Mouse (Mus musculus): ENCODE results near the gene Dab1. TPM values are rescaled to one million over a fixed set of nuclear protein-coding genes. Genes with fewer than 3 reads are reported as not detected.

Gene Dab1
- 195 and 214 TPM in 2 replicates for polyA plus RNA-seq (2015; fragmentation: Nextera tagmentation; extraction: Ambion mirVana)

DNA sequence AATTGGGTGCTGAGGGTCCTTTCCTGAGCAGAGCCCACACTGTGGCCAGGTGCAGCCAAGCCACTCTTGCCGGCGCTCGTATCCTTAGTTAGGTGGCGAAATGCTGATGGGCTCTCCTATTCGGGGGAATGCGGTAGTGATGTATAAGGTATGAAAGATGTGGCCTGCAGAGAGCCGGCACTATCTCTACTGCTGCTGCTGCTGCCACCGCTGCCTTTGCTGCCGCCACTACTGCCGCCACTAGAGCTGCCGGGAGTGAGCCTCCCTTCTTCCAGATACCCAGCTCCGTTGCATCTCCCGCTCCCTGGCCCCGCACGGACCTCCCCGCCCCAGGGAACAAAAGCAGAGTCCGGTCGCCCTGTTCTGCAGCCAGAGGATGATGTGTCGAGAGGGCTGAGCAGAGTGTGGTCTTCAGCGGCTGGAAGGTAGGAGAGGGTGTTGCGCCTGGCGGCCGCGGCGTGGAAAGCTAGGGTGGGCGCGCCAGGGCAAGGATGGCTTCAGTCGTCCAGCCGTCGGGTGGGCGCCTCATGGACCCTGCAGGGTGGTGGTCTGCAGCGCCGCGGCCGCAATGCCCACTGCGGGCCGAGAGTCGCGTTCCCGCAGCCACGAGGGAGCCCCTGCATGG is at the start of gene Dab1:
TSS of gene Dab1 (plus strand) at position 39 of the 625 bp plus-strand sequence.
- peak within 1 kb of the TSS; percentile 29 for H3K27ac ChIP-seq (ENCODE audit: low read length)
- peaks cover 18% of the 10 kb centered on the region for H3K27me3 ChIP-seq (replicated peaks; ENCODE audit: control insufficient read depth, insufficient read depth, low read length)
- peak within 1 kb of the TSS; percentile 56 for H3K4me3 ChIP-seq (replicated peaks; ENCODE audit: low read length)
- H3K9me3 ChIP-seq (ENCODE audit: control insufficient read depth, low read length), result no peaks in the 10 kb centered on the region
- H3K4me1 ChIP-seq (replicated peaks; ENCODE audit: control insufficient read depth, insufficient read depth, low read length), result peaks cover 9% of the 10 kb centered on the region
- WGBS, result under 1% methylated on average over 41 of the region's 41 CpGs
- peak; percentile 73 for ATAC-seq
- H3K9ac ChIP-seq (replicated peaks; ENCODE audit: low read depth, low read length), result peak within 1 kb of the TSS; percentile 62
- H3K4me2 ChIP-seq (ENCODE audit: low read length), result peak within 1 kb of the TSS; percentile 55
- H3K36me3 ChIP-seq (ENCODE audit: control insufficient read depth, insufficient read depth), result no peaks in the 10 kb centered on the region

DNA sequence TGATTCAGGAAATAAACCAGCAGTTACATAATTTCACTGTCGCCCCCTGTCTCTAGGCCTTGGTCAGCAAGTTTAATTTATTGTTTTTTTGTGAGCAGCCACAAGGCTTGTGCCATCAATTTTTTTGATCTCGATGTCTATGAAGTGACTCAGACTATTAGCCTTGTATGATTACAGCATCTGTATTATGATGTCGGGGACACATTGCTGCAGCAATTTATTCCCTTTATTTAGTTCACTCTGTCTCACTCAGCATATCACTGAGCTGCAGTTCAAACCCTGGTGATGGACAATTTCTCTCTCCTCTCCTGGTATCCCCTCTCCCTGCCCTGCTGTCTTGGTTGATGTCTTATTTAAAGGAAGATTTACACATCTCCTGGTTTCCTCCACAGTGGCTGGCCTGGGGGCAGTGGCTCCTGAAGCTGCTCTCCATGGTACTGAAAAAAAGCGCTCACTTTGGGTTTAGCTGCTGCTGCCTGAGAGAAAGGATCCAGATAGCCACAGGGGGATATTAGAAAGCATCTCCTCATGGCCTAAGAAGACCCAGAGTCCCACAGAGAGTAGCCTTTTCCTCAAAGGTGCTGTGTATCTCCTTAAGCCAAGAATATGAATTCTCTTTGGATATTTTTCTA is 47.3 kb upstream of the Dab1 start:
- no peak overlapping the region for H3K9ac ChIP-seq (replicated peaks; ENCODE audit: low read depth, low read length)
- no peak overlapping the region for H3K27ac ChIP-seq (ENCODE audit: low read length)
- no peak overlapping the region for H3K4me2 ChIP-seq (ENCODE audit: low read length)
- peaks cover 3% of the 10 kb centered on the region for H3K4me1 ChIP-seq (replicated peaks; ENCODE audit: control insufficient read depth, insufficient read depth, low read length)
- H3K27me3 ChIP-seq (replicated peaks; ENCODE audit: control insufficient read depth, insufficient read depth, low read length), result no peaks in the 10 kb centered on the region
- ATAC-seq, result no peak
- no peaks in the 10 kb centered on the region for H3K36me3 ChIP-seq (ENCODE audit: control insufficient read depth, insufficient read depth)
- H3K9me3 ChIP-seq (ENCODE audit: control insufficient read depth, low read length), result no peaks in the 10 kb centered on the region
- WGBS, result 66% methylated on average over 4 of the region's 4 CpGs
- H3K4me3 ChIP-seq (replicated peaks; ENCODE audit: low read length), result no peak overlapping the region

DNA sequence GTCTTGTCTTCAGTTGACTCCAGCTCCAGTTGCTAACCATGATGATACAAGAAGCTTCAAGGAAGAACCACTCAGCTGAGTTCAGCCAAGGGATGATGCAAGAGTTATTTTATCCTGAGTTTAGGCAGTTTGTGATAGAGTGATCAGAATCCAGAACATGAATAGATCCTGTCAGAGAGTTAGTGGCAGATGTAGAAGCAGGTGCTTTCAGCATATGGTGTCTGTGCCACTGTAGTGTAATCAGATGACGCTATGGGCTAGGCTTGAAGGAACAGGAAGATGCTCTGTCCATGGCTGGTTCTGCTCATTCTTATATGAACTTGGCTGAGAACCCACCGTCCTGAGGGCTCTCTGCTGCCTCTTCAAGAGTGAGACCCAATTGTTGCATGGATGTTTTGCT is 43.6 kb upstream of the Dab1 start:
- 82% methylated on average over 2 of the region's 2 CpGs for WGBS
- Histone ChIP-seq H3K4me3 (replicated peaks; ENCODE audit: low read length) (no peak overlapping the region), H3K4me2 (ENCODE audit: low read length) (no peak overlapping the region), H3K9me3 (ENCODE audit: control insufficient read depth, low read length) (no peaks in the 10 kb centered on the region), H3K27me3 (replicated peaks; ENCODE audit: control insufficient read depth, insufficient read depth, low read length) (no peaks in the 10 kb centered on the region), H3K4me1 (replicated peaks; ENCODE audit: control insufficient read depth, insufficient read depth, low read length) (peaks cover 10% of the 10 kb centered on the region), H3K27ac (ENCODE audit: low read length) (0 out of 2 replicates have a peak overlapping the region, but pooled peaks have one; percentile 19), H3K36me3 (ENCODE audit: control insufficient read depth, insufficient read depth) (no peaks in the 10 kb centered on the region), H3K9ac (replicated peaks; ENCODE audit: low read depth, low read length) (no peak overlapping the region)
- ATAC-seq, result no peak

DNA sequence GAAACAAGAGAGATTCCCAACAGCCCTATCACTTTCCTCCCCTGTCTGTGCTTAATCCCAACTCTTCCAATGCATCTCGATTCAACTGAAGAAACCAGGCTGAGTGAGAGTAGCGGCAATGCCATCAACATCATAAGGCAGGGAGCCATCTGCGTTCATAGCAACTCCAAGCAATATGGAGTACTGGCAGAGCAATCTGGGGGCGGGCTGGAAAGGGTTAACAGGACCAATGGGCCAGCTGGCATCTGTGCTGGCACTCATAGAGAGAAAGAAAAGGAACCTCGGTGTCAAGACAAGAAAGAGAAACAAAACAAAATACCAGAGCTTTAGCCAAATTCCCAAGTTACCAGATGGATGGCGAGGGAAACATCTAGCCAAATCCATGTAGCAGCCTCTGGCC is 42.9 kb upstream of the Dab1 start:
- H3K9me3 ChIP-seq (ENCODE audit: control insufficient read depth, low read length), result no peaks in the 10 kb centered on the region
- no peaks in the 10 kb centered on the region for H3K27me3 ChIP-seq (replicated peaks; ENCODE audit: control insufficient read depth, insufficient read depth, low read length)
- no peak overlapping the region for H3K4me3 ChIP-seq (replicated peaks; ENCODE audit: low read length)
- ATAC-seq, result peak; percentile 71
- no peak overlapping the region for H3K9ac ChIP-seq (replicated peaks; ENCODE audit: low read depth, low read length)
- H3K27ac ChIP-seq (ENCODE audit: low read length), result peak overlapping the region; percentile 80
- H3K36me3 ChIP-seq (ENCODE audit: control insufficient read depth, insufficient read depth), result no peaks in the 10 kb centered on the region
- no peak overlapping the region for H3K4me2 ChIP-seq (ENCODE audit: low read length)
- peaks cover 10% of the 10 kb centered on the region for H3K4me1 ChIP-seq (replicated peaks; ENCODE audit: control insufficient read depth, insufficient read depth, low read length)
- WGBS, result 54% methylated on average over 6 of the region's 6 CpGs

DNA sequence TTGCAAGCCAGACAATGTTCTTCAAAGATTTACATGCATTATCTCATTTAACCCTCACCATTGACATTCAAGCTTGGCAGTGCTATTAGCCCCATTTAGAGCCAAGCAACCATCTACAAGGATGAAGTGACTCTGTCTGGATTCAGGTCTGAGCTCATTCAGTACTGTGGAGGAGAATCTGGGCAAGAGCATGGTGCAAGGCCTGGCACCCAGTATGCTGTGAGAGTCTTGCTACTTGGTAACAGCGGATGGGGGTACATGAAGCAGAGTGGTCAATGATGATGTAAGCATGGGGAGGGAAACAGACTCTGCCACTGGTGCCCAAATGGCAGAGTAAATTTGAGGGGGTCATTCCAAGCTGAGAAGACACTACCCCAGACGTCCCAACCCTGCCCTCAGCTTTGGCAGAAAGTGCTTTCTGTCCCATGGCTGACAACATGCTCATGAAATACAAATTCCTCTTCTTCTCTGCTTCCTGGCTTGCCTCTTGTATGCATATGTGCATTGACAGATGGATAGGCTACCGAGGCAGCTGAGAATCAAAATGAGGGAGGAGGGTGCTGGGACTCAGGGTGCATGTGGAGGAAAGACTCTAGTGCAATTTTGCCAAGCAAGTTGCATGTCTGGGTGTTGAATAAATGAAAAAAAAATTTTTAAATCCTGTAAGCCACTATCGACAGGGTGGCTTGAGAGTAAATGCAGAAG is 41.9 kb upstream of the Dab1 start:
- H3K9ac ChIP-seq (replicated peaks; ENCODE audit: low read depth, low read length), result no peak overlapping the region
- peaks cover 10% of the 10 kb centered on the region for H3K4me1 ChIP-seq (replicated peaks; ENCODE audit: control insufficient read depth, insufficient read depth, low read length)
- H3K4me3 ChIP-seq (replicated peaks; ENCODE audit: low read length), result no peak overlapping the region
- H3K4me2 ChIP-seq (ENCODE audit: low read length), result no peak overlapping the region; the same call in 1 of the 2 replicates
- H3K36me3 ChIP-seq (ENCODE audit: control insufficient read depth, insufficient read depth), result no peaks in the 10 kb centered on the region
- peak overlapping the region; percentile 80 for H3K27ac ChIP-seq (ENCODE audit: low read length)
- WGBS, result 57% methylated on average over 4 of the region's 4 CpGs
- no peaks in the 10 kb centered on the region for H3K27me3 ChIP-seq (replicated peaks; ENCODE audit: control insufficient read depth, insufficient read depth, low read length)
- no peaks in the 10 kb centered on the region for H3K9me3 ChIP-seq (ENCODE audit: control insufficient read depth, low read length)
- peak; percentile 83 for ATAC-seq

DNA sequence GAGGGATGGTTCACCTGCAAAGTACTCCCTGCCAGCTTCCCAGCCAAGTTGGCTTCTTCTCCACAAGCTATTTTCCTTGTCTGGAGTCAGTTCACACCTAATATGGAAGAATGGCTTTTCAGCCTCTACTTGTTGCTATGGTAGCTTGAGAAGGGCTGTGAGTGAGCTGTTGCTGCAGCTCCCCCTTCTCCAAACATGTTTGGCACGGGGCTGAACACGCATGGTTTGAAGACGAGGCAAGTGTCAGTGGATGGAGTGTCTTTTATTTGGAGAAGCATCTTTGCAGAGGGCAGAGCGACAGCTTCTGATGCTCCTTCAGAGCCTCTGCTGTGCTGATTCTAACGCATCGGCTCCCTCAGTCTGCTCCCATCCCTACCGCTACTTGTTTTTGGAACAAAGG is 41.3 kb upstream of the Dab1 start:
- H3K9ac ChIP-seq (replicated peaks; ENCODE audit: low read depth, low read length), result no peak overlapping the region
- no peaks in the 10 kb centered on the region for H3K36me3 ChIP-seq (ENCODE audit: control insufficient read depth, insufficient read depth)
- H3K9me3 ChIP-seq (ENCODE audit: control insufficient read depth, low read length), result no peaks in the 10 kb centered on the region
- WGBS, result 58% methylated on average over 7 of the region's 7 CpGs
- H3K27me3 ChIP-seq (replicated peaks; ENCODE audit: control insufficient read depth, insufficient read depth, low read length), result no peaks in the 10 kb centered on the region
- no peak overlapping the region for H3K4me3 ChIP-seq (replicated peaks; ENCODE audit: low read length)
- ATAC-seq, result peak; percentile 57
- H3K4me1 ChIP-seq (replicated peaks; ENCODE audit: control insufficient read depth, insufficient read depth, low read length), result peaks cover 10% of the 10 kb centered on the region
- H3K4me2 ChIP-seq (ENCODE audit: low read length), result no peak overlapping the region; the same call in 1 of the 2 replicates
- peak overlapping the region; percentile 76 for H3K27ac ChIP-seq (ENCODE audit: low read length)

DNA sequence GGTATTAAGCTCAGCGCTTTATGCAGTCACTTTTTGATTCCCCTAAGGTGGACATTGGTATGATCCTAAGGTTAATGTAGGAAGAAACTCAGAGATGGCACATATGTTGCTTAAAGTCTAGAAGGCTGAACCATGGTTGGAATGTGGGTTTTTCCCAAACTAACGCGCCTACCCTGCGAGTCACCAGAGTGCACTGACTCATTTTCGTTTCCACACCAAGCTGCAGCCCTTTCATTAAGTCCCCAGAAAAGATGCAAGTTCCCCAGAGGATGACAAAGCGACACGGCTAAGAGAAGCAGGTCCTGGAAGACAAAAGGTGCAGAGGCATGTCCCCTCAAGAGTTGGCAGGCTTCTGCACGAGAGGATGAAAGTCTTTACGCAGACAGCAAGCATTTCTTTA is 39.1 kb upstream of the Dab1 start:
- no peak overlapping the region for H3K9ac ChIP-seq (replicated peaks; ENCODE audit: low read depth, low read length)
- no peak for ATAC-seq
- no peaks in the 10 kb centered on the region for H3K27me3 ChIP-seq (replicated peaks; ENCODE audit: control insufficient read depth, insufficient read depth, low read length)
- no peak overlapping the region for H3K4me2 ChIP-seq (ENCODE audit: low read length)
- no peak overlapping the region for H3K4me3 ChIP-seq (replicated peaks; ENCODE audit: low read length)
- no peaks in the 10 kb centered on the region for H3K9me3 ChIP-seq (ENCODE audit: control insufficient read depth, low read length)
- peaks cover 10% of the 10 kb centered on the region for H3K4me1 ChIP-seq (replicated peaks; ENCODE audit: control insufficient read depth, insufficient read depth, low read length)
- H3K36me3 ChIP-seq (ENCODE audit: control insufficient read depth, insufficient read depth), result no peaks in the 10 kb centered on the region
- no peak overlapping the region for H3K27ac ChIP-seq (ENCODE audit: low read length)
- 81% methylated on average over 9 of the region's 9 CpGs for WGBS

DNA sequence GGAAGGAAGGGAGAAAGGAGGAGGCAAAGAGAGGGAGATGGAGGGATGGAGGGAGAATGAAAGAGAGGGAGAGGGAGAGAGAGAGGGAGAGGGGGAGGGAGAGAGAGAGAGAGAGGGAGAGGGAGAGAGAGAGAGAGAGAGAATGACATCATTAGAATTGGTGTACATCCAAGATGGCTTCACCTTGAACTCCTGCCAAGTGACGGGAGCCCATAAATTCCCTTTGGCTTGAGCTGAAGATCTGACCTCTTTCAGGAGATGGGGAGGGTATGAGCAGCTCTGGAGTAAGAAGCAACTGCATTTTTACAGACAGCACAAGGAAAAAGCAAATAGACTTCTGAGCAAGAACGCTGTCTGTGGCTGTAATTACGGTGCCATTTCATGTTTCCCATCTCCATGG is 4.1 kb upstream of the Dab1 start:
- H3K4me2 ChIP-seq (ENCODE audit: low read length), result no peak overlapping the region
- no peak overlapping the region for H3K27ac ChIP-seq (ENCODE audit: low read length)
- peaks cover 3% of the 10 kb centered on the region for H3K4me1 ChIP-seq (replicated peaks; ENCODE audit: control insufficient read depth, insufficient read depth, low read length)
- no peak for ATAC-seq
- H3K9ac ChIP-seq (replicated peaks; ENCODE audit: low read depth, low read length), result no peak overlapping the region
- H3K4me3 ChIP-seq (replicated peaks; ENCODE audit: low read length), result no peak overlapping the region
- H3K9me3 ChIP-seq (ENCODE audit: control insufficient read depth, low read length), result no peaks in the 10 kb centered on the region
- no peaks in the 10 kb centered on the region for H3K36me3 ChIP-seq (ENCODE audit: control insufficient read depth, insufficient read depth)
- 56% methylated on average over 3 of the region's 3 CpGs for WGBS
- peaks cover 9% of the 10 kb centered on the region for H3K27me3 ChIP-seq (replicated peaks; ENCODE audit: control insufficient read depth, insufficient read depth, low read length)

DNA sequence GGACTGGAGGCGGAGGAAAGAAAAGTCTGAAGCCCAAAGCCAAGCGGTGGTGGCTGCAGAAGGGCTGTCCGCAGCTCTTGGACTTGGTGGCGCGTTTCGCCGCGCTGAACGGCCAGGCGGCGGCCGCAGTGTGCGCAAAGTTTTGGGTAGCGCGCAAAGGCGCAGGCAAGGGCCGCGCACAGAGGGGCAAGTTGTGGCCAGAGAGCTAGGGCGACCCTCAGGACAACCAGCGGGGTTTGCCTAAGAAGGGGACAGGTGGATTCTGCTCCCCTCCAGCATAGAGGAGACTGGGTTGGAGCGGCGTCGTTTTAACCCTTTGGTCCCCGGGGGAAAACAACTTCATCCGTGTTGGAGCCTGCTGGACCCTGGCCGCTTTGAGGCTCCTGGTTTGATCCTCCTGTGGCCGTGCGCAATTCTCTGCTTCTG is 800 bp downstream of the Dab1 start:
- no peaks in the 10 kb centered on the region for H3K36me3 ChIP-seq (ENCODE audit: control insufficient read depth, insufficient read depth)
- H3K4me3 ChIP-seq (replicated peaks; ENCODE audit: low read length), result peak overlapping the region; percentile 56
- peak overlapping the region; percentile 55 for H3K4me2 ChIP-seq (ENCODE audit: low read length)
- peak; percentile 37; the same call in 1 of the 2 replicates for ATAC-seq
- WGBS, result under 1% methylated on average over 28 of the region's 28 CpGs
- peaks cover 18% of the 10 kb centered on the region for H3K27me3 ChIP-seq (replicated peaks; ENCODE audit: control insufficient read depth, insufficient read depth, low read length)
- H3K4me1 ChIP-seq (replicated peaks; ENCODE audit: control insufficient read depth, insufficient read depth, low read length), result peaks cover 9% of the 10 kb centered on the region
- peak overlapping the region; percentile 62 for H3K9ac ChIP-seq (replicated peaks; ENCODE audit: low read depth, low read length)
- H3K27ac ChIP-seq (ENCODE audit: low read length), result peak overlapping the region; percentile 29
- H3K9me3 ChIP-seq (ENCODE audit: control insufficient read depth, low read length), result no peaks in the 10 kb centered on the region

Measured in forebrain, embryonic 16.5 days (tissue).